Mouse (Mus musculus) midbrain, postnatal 0 days (tissue): ENCODE results near the gene Tkt. TPM values are rescaled to one million over a fixed set of nuclear protein-coding genes. Genes with fewer than 3 reads are reported as not detected.

Source experiments
- ATAC-seq: fragments of 200-750 bp; cut with Nextera tagmentation; 2 replicates; pipeline ENCODE4 v1.8.0; 2017; ENCODE audit warnings: moderate number of reproducible peaks, mild to moderate bottlenecking, moderate TSS enrichment, moderate library complexity; ENCODE audit not compliant: low FRiP score
- DNase-seq: peaks from one replicate; pipeline ENCODE4 v3.0.0-alpha.2; 2015; ENCODE audit warnings: low spot score
- H3K27ac ChIP-seq: fragments of 300-500 bp; sonication (generic); 2 replicates; pipeline ENCODE4 v1.5.1; 2014; ENCODE audit warnings: low read depth, mild to moderate bottlenecking, low read length, mixed read lengths
- H3K27me3 ChIP-seq: fragments of 300-500 bp; sonication (generic); 2 replicates; pipeline ENCODE4 v1.6.1; 2014; ENCODE audit warnings: low read length, control low read depth, mixed read lengths; ENCODE audit not compliant: insufficient read depth
- H3K36me3 ChIP-seq: fragments of 300-500 bp; sonication (generic); 2 replicates; pipeline ENCODE4 v1.6.1; 2014; ENCODE audit warnings: low read length, control low read depth, mixed read lengths; ENCODE audit not compliant: insufficient read depth
- H3K4me1 ChIP-seq: fragments of 300-500 bp; sonication (generic); 2 replicates; pipeline ENCODE4 v1.6.1; 2014; ENCODE audit warnings: mild to moderate bottlenecking, control low read depth, antibody characterized with exemption, low read length, mixed read lengths; ENCODE audit not compliant: insufficient read depth
- H3K4me2 ChIP-seq: fragments of 300-500 bp; sonication (generic); 2 replicates; pipeline ENCODE4 v1.6.1; 2014; ENCODE audit warnings: low read depth, mild to moderate bottlenecking, low read length, mixed read lengths; ENCODE audit not compliant: poor library complexity, severe bottlenecking
- H3K4me3 ChIP-seq: fragments of 300-500 bp; sonication (generic); 2 replicates; pipeline ENCODE4 v1.5.1; 2014; ENCODE audit warnings: low read depth, mild to moderate bottlenecking, low read length, moderate library complexity
- H3K9ac ChIP-seq: fragments of 300-500 bp; sonication (generic); replicated peaks from 2 replicates; pipeline ENCODE4 v1.6.1; 2014; ENCODE audit warnings: mild to moderate bottlenecking, low read length, moderate library complexity, mixed read lengths; ENCODE audit not compliant: poor library complexity, severe bottlenecking
- H3K9me3 ChIP-seq: fragments of 300-500 bp; sonication (generic); 2 replicates; pipeline ENCODE4 v1.6.1; 2016; ENCODE audit warnings: low read length, control low read depth
- CTCF ChIP-seq: IDR thresholded peaks from 2 replicates; pipeline ENCODE4 v1.5.1; 2016; ENCODE audit warnings: antibody characterized with exemption, mild to moderate bottlenecking
- WGBS: fragments of 180-500 bp; shearing (Covaris S2); extraction: QIAGEN DNeasy Blood & Tissue Kit; methylation state at CpG from one replicate; pipeline ENCODE4 v1.1.7; 2014; 5-methylcytosine and 5-hydroxymethylcytosine counted together
- polyA plus RNA-seq: library from polyadenylated mRNA; unstranded; fragments of >200 nt; fragmentation: Nextera tagmentation; extraction: Ambion mirVana; gene quantifications from 2 replicates; pipeline ENCODE4 v1.2.1, GENCODE M21; 2015
- total RNA-seq: library from RNA; depleted of rRNA; stranded (reverse); fragments of >200 nt; gene quantifications from 2 replicates; pipeline ENCODE4 v1.2.3, GENCODE M21; 2014

Tkt gene
- total and polyA plus RNA-seq, 2 experiments from 2014 or later, result 241 to 388 TPM

DNA sequence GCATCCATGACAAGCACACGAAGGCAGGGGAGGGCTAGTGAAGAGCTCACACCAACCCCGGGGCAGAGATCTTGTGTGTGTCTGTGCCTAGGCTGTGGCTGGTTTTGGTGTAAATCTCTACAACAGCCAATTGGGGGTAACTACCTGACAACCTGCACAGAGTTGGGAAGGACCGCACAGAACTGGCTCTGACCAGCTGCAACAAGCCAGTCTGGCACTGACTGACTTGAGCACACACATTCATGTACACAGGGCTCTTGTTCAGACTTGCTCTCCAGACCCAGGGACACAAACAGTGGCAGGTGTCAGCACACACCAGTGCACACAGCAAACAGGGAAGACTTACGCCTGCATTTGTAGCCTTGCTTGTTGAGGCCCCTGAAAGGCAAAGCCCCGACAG is 58.7 kb downstream of the Tkt start:
- H3K27ac ChIP-seq, result no peak overlapping the region
- 93% methylated on average over 5 of the region's 5 CpGs for WGBS
- no peak overlapping the region for H3K4me2 ChIP-seq
- H3K9ac ChIP-seq, result no peak overlapping the region
- no peaks in the 10 kb centered on the region for H3K9me3 ChIP-seq
- H3K27me3 ChIP-seq, result no peaks in the 10 kb centered on the region
- no peaks in the 10 kb centered on the region for H3K4me1 ChIP-seq
- no peak for ATAC-seq
- TF ChIP-seq CTCF, result no peak
- no peaks in the 10 kb centered on the region for H3K36me3 ChIP-seq
- DNase-seq, result no peak
- no peak overlapping the region for H3K4me3 ChIP-seq

DNA sequence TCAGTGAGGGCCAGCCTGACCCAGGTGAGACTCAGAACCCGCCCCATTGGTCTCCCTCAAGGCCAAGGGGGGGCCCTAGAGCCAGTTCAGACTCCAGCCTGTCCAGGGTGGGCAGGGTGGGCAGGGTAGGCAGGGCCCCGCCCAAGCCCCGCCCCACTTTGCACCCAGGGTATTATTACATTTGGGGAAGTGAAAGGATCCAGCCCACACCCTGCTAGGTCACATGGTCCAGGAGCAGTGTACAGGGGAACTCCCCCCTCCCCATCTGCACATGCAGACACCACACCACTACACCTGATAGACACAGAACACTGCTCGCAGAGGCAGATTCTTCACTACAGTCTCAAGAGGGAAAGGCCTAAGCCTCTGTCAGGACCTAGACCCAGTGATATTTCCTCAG is 59.5 kb downstream of the Tkt start:
- no peak overlapping the region for H3K4me3 ChIP-seq
- no peak overlapping the region for H3K9ac ChIP-seq

DNA sequence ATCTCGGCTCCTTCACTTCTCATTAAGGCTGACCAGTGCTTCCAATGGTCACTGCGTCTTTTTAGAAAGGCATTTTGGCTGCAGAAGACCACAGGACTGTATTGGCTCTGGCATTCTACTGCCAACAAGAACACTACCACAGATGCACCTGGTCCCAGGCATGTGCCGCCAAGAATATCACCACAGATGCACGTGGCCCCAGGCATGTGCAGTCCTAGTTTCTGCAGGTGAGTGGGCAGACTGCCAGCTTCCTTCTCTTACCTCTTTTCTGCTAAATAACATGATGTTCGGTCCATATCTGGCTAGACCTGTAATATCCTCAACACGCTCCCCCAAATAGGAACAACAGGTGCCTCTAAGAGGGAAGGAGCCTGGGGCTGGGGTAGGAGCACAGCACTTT is 60.0 kb downstream of the Tkt start:
- H3K4me2 ChIP-seq, result no peak overlapping the region
- no peak overlapping the region for H3K4me3 ChIP-seq
- H3K9ac ChIP-seq, result no peak overlapping the region
- whole genome bisulfite sequencing, result 90% methylated on average over 6 of the region's 6 CpGs
- H3K4me1 ChIP-seq, result no peaks in the 10 kb centered on the region
- H3K36me3 ChIP-seq, result no peaks in the 10 kb centered on the region
- TF ChIP-seq CTCF, result no peak
- ATAC-seq (no peak), DNase-seq (no peak)
- no peak overlapping the region for H3K27ac ChIP-seq
- no peaks in the 10 kb centered on the region for H3K27me3 ChIP-seq
- H3K9me3 ChIP-seq, result no peaks in the 10 kb centered on the region

More for the DNA sequence above, 59.5 kb downstream of the Tkt start:
- Histone ChIP-seq H3K9me3 (no peaks in the 10 kb centered on the region), H3K27ac (no peak overlapping the region), H3K4me2 (no peak overlapping the region), H3K27me3 (no peaks in the 10 kb centered on the region), H3K4me1 (no peaks in the 10 kb centered on the region), H3K36me3 (no peaks in the 10 kb centered on the region)
- ATAC-seq (peak; percentile 31; the same call in 1 of the 2 replicates), DNase-seq (no peak)
- WGBS, result 79% methylated on average over 4 of the region's 4 CpGs
- TF ChIP-seq CTCF, result no peak

DNA sequence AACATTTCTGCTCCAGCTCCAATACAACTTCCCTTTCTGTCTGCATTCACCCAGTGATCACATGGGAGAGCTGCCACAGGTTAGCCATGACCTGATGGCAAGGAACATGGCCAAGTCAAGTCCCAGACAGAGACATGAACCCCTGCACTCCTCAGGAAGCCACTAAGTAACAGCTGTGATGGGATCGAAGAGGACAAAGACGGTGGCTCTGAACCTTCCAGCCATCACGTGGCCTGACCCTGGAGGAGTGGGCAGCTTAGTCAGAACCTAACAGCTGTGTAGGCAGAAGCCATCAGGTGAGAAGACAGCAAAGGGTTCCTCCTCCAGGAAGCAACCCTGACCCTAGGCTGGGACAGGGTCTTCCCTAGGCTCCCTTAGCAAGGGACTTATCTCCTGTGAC is 61.3 kb downstream of the Tkt start:
- H3K9ac ChIP-seq, result no peak overlapping the region
- TF ChIP-seq CTCF, result no peak
- no peak overlapping the region for H3K4me3 ChIP-seq
- ATAC-seq (no peak), DNase-seq (no peak)
- H3K27me3 ChIP-seq, result no peaks in the 10 kb centered on the region
- WGBS, result 90% methylated on average over 3 of the region's 3 CpGs
- no peaks in the 10 kb centered on the region for H3K4me1 ChIP-seq
- no peaks in the 10 kb centered on the region for H3K9me3 ChIP-seq
- no peak overlapping the region for H3K4me2 ChIP-seq
- no peak overlapping the region for H3K27ac ChIP-seq
- no peaks in the 10 kb centered on the region for H3K36me3 ChIP-seq

DNA sequence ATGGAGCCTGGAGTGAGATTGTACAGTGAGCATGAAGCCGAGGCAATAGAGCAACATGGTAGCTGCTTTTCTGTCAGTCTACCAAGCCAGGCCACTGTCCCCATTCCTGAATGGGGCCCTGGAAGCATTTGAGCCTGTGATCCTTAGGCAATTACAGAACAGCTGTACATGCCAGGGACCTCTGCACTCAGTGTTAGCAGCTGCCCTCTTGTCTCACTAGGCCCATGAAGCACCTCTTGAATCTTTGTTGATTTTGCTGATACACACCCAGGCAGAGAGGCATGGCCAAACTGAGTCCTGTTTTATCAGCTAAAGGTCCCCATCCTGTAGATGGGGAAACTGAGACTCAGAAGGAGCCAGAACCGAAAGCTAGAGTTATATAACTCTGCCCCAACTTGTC is 62.1 kb downstream of the Tkt start:
- no peak overlapping the region for H3K9ac ChIP-seq
- 77% methylated on average over 2 of the region's 2 CpGs for WGBS
- H3K4me3 ChIP-seq, result no peak overlapping the region
- H3K9me3 ChIP-seq, result no peaks in the 10 kb centered on the region
- no peak for ATAC-seq
- DNase-seq, result no peak
- H3K27ac ChIP-seq, result no peak overlapping the region
- H3K27me3 ChIP-seq, result no peaks in the 10 kb centered on the region
- H3K4me2 ChIP-seq, result no peak overlapping the region
- H3K36me3 ChIP-seq, result no peaks in the 10 kb centered on the region
- H3K4me1 ChIP-seq, result no peaks in the 10 kb centered on the region
- TF ChIP-seq CTCF, result no peak

DNA sequence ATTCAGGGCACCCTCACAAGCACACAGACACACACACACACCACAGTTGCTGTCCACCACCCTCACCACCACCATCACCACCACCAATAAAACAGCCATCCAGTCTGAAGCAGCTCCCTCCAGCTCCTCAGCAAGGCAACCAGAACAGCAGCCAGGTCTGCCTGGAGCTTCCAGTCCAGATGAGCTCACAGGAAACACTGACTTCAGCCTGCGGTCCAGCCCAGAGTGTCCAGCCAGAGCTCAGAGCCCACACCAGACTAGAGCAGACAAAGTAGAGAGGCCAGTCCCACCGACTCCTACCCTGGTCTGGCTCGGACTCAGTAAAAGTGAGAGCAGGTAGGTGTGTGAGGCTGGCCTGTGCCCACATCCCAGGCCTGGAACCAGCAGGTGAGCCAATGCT is 62.8 kb downstream of the Tkt start:
- ATAC-seq (no peak), DNase-seq (no peak)
- TF ChIP-seq CTCF, result no peak
- Histone ChIP-seq H3K4me3 (no peak overlapping the region), H3K9me3 (no peaks in the 10 kb centered on the region), H3K27ac (no peak overlapping the region), H3K27me3 (no peaks in the 10 kb centered on the region), H3K36me3 (no peaks in the 10 kb centered on the region), H3K4me1 (no peaks in the 10 kb centered on the region), H3K9ac (no peak overlapping the region), H3K4me2 (no peak overlapping the region)
- 95% methylated on average over 3 of the region's 3 CpGs for WGBS
